Mouse (Mus musculus) MEL (cell line): ENCODE data around the gene C130032M10Rik. TPM values are rescaled to one million over a fixed set of nuclear protein-coding genes. Genes with fewer than 3 reads are reported as not detected.
A peak's percentile ranks its signal among the peaks of the same experiment; 100 is the strongest.

Experiments used
- DNase-seq: peaks from one replicate; pipeline ENCODE4 v3.0.0; 2011; ENCODE audit warnings: low read depth, low spot score
- H3K27ac ChIP-seq: 2 replicates; pipeline ENCODE4 v1.5.1; 2012; ENCODE audit warnings: low read depth, mild to moderate bottlenecking, control low read depth, low read length, moderate library complexity; ENCODE audit not compliant: control insufficient read depth
- H3K27me3 ChIP-seq, 2 experiments: fragments of 150-350 bp in 1 of 2; sonication (generic) in 1 of 2; 2 replicates each; pipeline ENCODE4 v1.6.1; 2012; ENCODE audit warnings: low read length in 2 of 2, mild to moderate bottlenecking in 2 of 2, improper control_type of control experiment in 1 of 2, moderate library complexity in 1 of 2; ENCODE audit not compliant: insufficient read depth in 2 of 2, control insufficient read depth in 1 of 2
- H3K36me3 ChIP-seq, 2 experiments: 2 replicates each; pipeline ENCODE4 v1.6.1; 2012 to 2014; ENCODE audit warnings: low read length in 2 of 2, improper control_type of control experiment in 1 of 2, inconsistent platforms in 1 of 2, mild to moderate bottlenecking in 1 of 2; ENCODE audit not compliant: insufficient read depth in 2 of 2, control insufficient read depth in 1 of 2
- H3K4me1 ChIP-seq, 2 experiments: fragments of 150-350 bp in 1 of 2; sonication (generic) in 1 of 2; 2 replicates each; pipeline ENCODE4 v1.6.1; 2012; ENCODE audit warnings: low read length in 2 of 2, improper control_type of control experiment in 1 of 2, mild to moderate bottlenecking in 1 of 2; ENCODE audit not compliant: insufficient read depth in 2 of 2, control insufficient read depth in 1 of 2
- H3K4me3 ChIP-seq, 2 experiments: fragments of 150-350 bp in 1 of 2; sonication (generic) in 1 of 2; 2 replicates each; pipeline ENCODE4 v1.5.1; 2012; ENCODE audit warnings: low read depth in 2 of 2, low read length in 2 of 2, mild to moderate bottlenecking in 2 of 2, moderate library complexity in 2 of 2, control low read depth in 1 of 2, improper control_type of control experiment in 1 of 2; ENCODE audit not compliant: control insufficient read depth in 1 of 2, insufficient read depth in 1 of 2
- H3K79me2 ChIP-seq: 2 replicates; pipeline ENCODE4 v1.6.1; 2012; ENCODE audit warnings: mild to moderate bottlenecking, low read length, moderate library complexity; ENCODE audit not compliant: control insufficient read depth, poor library complexity, insufficient read depth
- H3K9ac ChIP-seq: 2 replicates; pipeline ENCODE4 v1.6.1; 2012; ENCODE audit warnings: low read depth, mild to moderate bottlenecking, control low read depth, low read length, moderate library complexity; ENCODE audit not compliant: control insufficient read depth, poor library complexity, severe bottlenecking
- H3K9me3 ChIP-seq: fragments of 150-350 bp; sonication (generic); replicated peaks from 2 replicates; pipeline ENCODE4 v1.6.1; 2012; ENCODE audit warnings: mild to moderate bottlenecking, low read length, improper control_type of control experiment, moderate library complexity; ENCODE audit not compliant: insufficient read depth
- BHLHE40 ChIP-seq: IDR thresholded peaks from 2 replicates; pipeline ENCODE4 v1.6.1; 2012; ENCODE audit warnings: low read depth, mild to moderate bottlenecking, inconsistent platforms, low read length, improper control_type of control experiment, borderline replicate concordance
- CHD1 ChIP-seq: IDR thresholded peaks from 2 replicates; pipeline ENCODE4 v1.6.1; 2012; ENCODE audit warnings: low read depth, mild to moderate bottlenecking, inconsistent platforms, low read length, improper control_type of control experiment
- CHD2 ChIP-seq: IDR thresholded peaks from 2 replicates; pipeline ENCODE4 v1.6.1; 2011; ENCODE audit warnings: low read length, improper control_type of control experiment
- CTCF ChIP-seq, 3 experiments: IDR thresholded peaks in 2 of 3; conservative IDR thresholded peaks in 1 of 3; 2 replicates each; pipeline ENCODE4 v1.5.1; 2011 to 2012; ENCODE audit warnings: low read length in 3 of 3, low read depth in 2 of 3, mild to moderate bottlenecking in 2 of 3, improper control_type of control experiment in 1 of 3, inconsistent platforms in 1 of 3, mixed read lengths in 1 of 3, moderate library complexity in 1 of 3; ENCODE audit not compliant: control insufficient read depth in 1 of 3, insufficient read depth in 1 of 3, poor library complexity in 1 of 3, severe bottlenecking in 1 of 3
- MAFK ChIP-seq: IDR thresholded peaks from 2 replicates; pipeline ENCODE4 v1.6.1; 2011; ENCODE audit warnings: low read depth, mild to moderate bottlenecking, low read length, improper control_type of control experiment, borderline replicate concordance
- MAZ ChIP-seq: IDR thresholded peaks from 2 replicates; pipeline ENCODE4 v1.6.1; 2012; ENCODE audit warnings: low read depth, mild to moderate bottlenecking, inconsistent platforms, low read length, improper control_type of control experiment
- MXI1 ChIP-seq: IDR thresholded peaks from 2 replicates; pipeline ENCODE4 v1.6.1; 2011; ENCODE audit warnings: mild to moderate bottlenecking, low read depth, low read length, improper control_type of control experiment
- POLR2A ChIP-seq, 2 experiments: IDR thresholded peaks; 2 replicates each; pipeline ENCODE4 v1.6.1; 2011 to 2012; ENCODE audit warnings: low read length in 2 of 2, mild to moderate bottlenecking in 2 of 2, control low read depth in 1 of 2, improper control_type of control experiment in 1 of 2, low read depth in 1 of 2, moderate library complexity in 1 of 2; ENCODE audit not compliant: control insufficient read depth in 1 of 2, insufficient read depth in 1 of 2, poor library complexity in 1 of 2
- RCOR1 ChIP-seq: IDR thresholded peaks from 2 replicates; pipeline ENCODE4 v1.6.1; 2012; ENCODE audit warnings: low read depth, mild to moderate bottlenecking, inconsistent platforms, low read length, improper control_type of control experiment
- SIN3A ChIP-seq: IDR thresholded peaks from 2 replicates; pipeline ENCODE4 v1.6.1; 2012; ENCODE audit warnings: low read length, improper control_type of control experiment, inconsistent platforms
- SMC3 ChIP-seq: IDR thresholded peaks from 2 replicates; pipeline ENCODE4 v1.6.1; 2011; ENCODE audit warnings: low read depth, low read length, improper control_type of control experiment
- TBP ChIP-seq: IDR thresholded peaks from 2 replicates; pipeline ENCODE4 v1.8.0; 2011; ENCODE audit warnings: low read depth, low read length, improper control_type of control experiment
- TCF12 ChIP-seq: IDR thresholded peaks from 2 replicates; pipeline ENCODE4 v1.6.1; 2014; ENCODE audit warnings: low read depth, mild to moderate bottlenecking, inconsistent platforms, low read length, improper control_type of control experiment, moderate library complexity
- UBTF ChIP-seq: IDR thresholded peaks from 2 replicates; pipeline ENCODE4 v1.6.1; 2012; ENCODE audit warnings: low read depth, mild to moderate bottlenecking, inconsistent platforms, low read length, improper control_type of control experiment, moderate library complexity, borderline replicate concordance; ENCODE audit not compliant: insufficient read depth
- USF2 ChIP-seq, 2 experiments: IDR thresholded peaks; 2 replicates each; pipeline ENCODE4 v1.6.1; 2011 to 2012; ENCODE audit warnings: improper control_type of control experiment in 2 of 2, low read length in 2 of 2, borderline replicate concordance in 1 of 2, inconsistent platforms in 1 of 2, low read depth in 1 of 2, mild to moderate bottlenecking in 1 of 2; ENCODE audit not compliant: insufficient read depth in 1 of 2
- ZMIZ1 ChIP-seq: IDR thresholded peaks from 2 replicates; pipeline ENCODE4 v1.6.1; 2012; ENCODE audit warnings: low read depth, mild to moderate bottlenecking, inconsistent platforms, low read length, improper control_type of control experiment, moderate library complexity
- polyA plus RNA-seq, 2 experiments: library from polyadenylated mRNA; stranded (reverse) in 1 of 2; unstranded in 1 of 2; fragments of >175 nt in 1 of 2; fragments of >200 nt in 1 of 2; gene quantifications; 2 replicates each; pipeline versions ENCODE4 v1.2.1 to v1.2.4; 2012; ENCODE audit warnings: low replicate concordance in 2 of 2, low read depth in 1 of 2; ENCODE audit not compliant: insufficient read length in 2 of 2, insufficient read depth in 1 of 2, missing spikeins in 1 of 2
- total RNA-seq: library from RNA; depleted of rRNA; stranded (reverse); fragments of 300-350 nt; gene quantifications from 2 replicates; pipeline ENCODE4 v1.2.3, GENCODE M21; 2012

Gene C130032M10Rik
- total and polyA plus RNA-seq, 3 experiments, result not detected

DNA sequence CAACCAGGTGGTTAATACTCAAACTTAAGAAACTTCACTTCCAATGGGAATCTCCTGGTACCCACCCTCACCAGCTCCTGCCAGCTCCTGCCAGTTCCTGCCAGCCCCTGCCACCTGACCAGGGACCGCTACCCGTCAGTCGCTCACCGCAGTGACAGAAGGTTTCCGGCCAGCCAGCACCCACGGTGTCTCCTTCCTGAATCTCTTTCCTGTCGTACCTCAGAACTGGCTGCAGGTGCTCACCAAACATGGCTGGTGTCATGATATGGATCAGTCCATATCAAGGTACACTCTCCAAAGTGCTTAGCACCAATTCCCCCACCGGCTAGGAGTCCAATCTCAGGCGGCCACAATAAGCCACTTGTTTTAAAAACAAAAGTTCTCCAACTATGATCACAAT is 5.7 kb upstream of the C130032M10Rik start:
- no peaks in the 10 kb centered on the region for H3K27me3 ChIP-seq
- no peaks in the 10 kb centered on the region for H3K9me3 ChIP-seq
- DNase-seq, result no peak
- H3K79me2 ChIP-seq, result no peaks in the 10 kb centered on the region
- H3K9ac ChIP-seq, result no peak overlapping the region
- no peaks in the 10 kb centered on the region for H3K4me1 ChIP-seq
- H3K4me3 ChIP-seq, result no peak overlapping the region
- TF ChIP-seq TCF12 (no peak), BHLHE40 (no peak), SMC3 (no peak), POLR2A (IDR thresholded peaks at IDR 0.05; ENCODE audit: control insufficient read depth in 1 of 2, insufficient read depth in 1 of 2, low read depth in 1 of 2, low read length in 2 of 2, poor library complexity in 1 of 2) (no peak), MAZ (no peak), SIN3A (no peak), CTCF (IDR thresholded peaks at IDR 0.05 in 2 of 3, conservative IDR thresholded peaks at IDR 0.05 in 1 of 3; ENCODE audit: control insufficient read depth in 1 of 3, insufficient read depth in 1 of 3, low read depth in 2 of 3, low read length in 3 of 3, poor library complexity in 1 of 3, severe bottlenecking in 1 of 3) (no peak), CHD2 (no peak), UBTF (no peak)
- no peaks in the 10 kb centered on the region for H3K36me3 ChIP-seq
- H3K27ac ChIP-seq, result no peak overlapping the region

DNA sequence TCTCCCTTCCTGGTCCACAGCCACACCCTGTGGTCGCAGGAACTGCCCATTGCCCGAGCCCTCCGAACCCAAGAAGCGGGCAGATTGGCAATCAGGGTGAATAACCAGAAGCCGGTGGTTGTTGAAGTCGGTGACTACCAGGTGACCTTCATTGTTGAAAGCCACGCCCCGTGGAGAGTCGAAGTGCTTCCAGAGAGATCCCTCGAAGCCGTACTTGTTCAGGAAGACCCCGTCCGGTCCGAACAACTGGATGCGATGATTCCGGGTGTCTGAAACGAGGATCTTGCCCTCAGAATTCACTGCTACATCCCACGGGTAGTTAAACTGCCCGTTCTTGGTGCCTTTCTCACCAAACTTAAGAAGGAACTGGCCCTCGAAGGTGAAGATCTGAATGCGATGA is 2.7 kb upstream of the C130032M10Rik start:
- no peak for DNase-seq
- Histone ChIP-seq H3K4me3 (no peak overlapping the region), H3K9ac (no peak overlapping the region), H3K27ac (no peak overlapping the region), H3K9me3 (no peaks in the 10 kb centered on the region), H3K27me3 (no peaks in the 10 kb centered on the region), H3K79me2 (no peaks in the 10 kb centered on the region), H3K36me3 (no peaks in the 10 kb centered on the region), H3K4me1 (no peaks in the 10 kb centered on the region)
- TF ChIP-seq CHD1 (no peak), MXI1 (no peak), RCOR1 (no peak)

DNA sequence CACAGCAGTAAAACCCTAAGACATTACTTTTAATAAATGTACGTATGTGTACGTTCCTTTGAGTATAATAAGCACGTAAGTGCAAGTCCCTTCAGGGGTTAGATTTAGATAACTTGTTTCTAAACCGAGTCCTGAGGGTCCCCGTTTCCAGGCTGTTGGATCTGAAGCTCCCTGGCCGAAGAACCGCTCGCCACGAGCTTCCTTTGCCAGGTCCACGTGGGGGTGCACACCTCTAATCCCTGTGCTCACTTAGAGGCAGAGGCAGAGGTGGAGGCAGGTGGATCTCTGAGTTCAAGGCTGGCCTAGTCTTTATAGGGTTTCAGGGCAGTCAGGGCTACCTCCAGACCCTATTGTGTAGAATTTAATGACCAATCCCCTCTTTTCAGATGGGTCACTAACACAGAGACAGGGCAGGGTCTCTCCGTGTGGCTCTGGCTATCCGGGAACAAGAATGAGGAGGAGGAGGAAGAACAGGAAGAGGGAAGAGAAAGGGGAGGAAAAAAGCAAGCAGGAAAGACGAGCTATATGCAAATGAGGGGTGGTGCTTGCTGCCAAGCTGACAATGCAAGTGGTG is 2.5 kb downstream of the C130032M10Rik start:
- Histone ChIP-seq H3K27ac (no peak overlapping the region), H3K27me3 (no peaks in the 10 kb centered on the region), H3K9ac (no peak overlapping the region), H3K9me3 (no peaks in the 10 kb centered on the region), H3K79me2 (no peaks in the 10 kb centered on the region), H3K4me1 (no peaks in the 10 kb centered on the region), H3K36me3 (no peaks in the 10 kb centered on the region), H3K4me3 (no peak overlapping the region)
- DNase-seq, result no peak
- no peak for TF ChIP-seq TCF12
- 0 out of 2 replicates have a peak, but pooled peaks have one; percentile 32 for TF ChIP-seq TBP
- TF ChIP-seq ZMIZ1, result peak; percentile 35; the same call in 1 of the 2 replicates
- TF ChIP-seq USF2 (IDR thresholded peaks at IDR 0.05; ENCODE audit: borderline replicate concordance in 1 of 2, insufficient read depth in 1 of 2, low read depth in 1 of 2, low read length in 2 of 2), result no peak
- no peak for TF ChIP-seq MAFK
